Mouse (Mus musculus): ENCODE measurements around the gene Gm12258. TPM values are rescaled to one million over a fixed set of nuclear protein-coding genes. Genes with fewer than 3 reads are reported as not detected.

The Gm12258 gene
- polyA plus RNA-seq, 1 experiment = 22.5 TPM

- peak in 1 of 2 experiments; percentile 26 for DNase-seq
- Histone ChIP-seq H3K27me3 (ENCODE audit: control insufficient read depth, insufficient read depth, low read length) (no peaks in the 10 kb centered on the region), H3K4me1 (ENCODE audit: control insufficient read depth, insufficient read depth, low read length) (peaks cover 5% of the 10 kb centered on the region; the same call in 1 of the 2 replicates), H3K27ac (ENCODE audit: insufficient read depth, low read length) (no peak overlapping the region), H3K4me3 (replicated peaks; ENCODE audit: insufficient read depth, low read depth, low read length) (no peak overlapping the region)
- TF ChIP-seq CTCF (IDR thresholded peaks at IDR 0.05; ENCODE audit: borderline replicate concordance, insufficient read depth, low read depth, low read length) = no peak
- TF ChIP-seq POLR2A (IDR thresholded peaks at IDR 0.05; ENCODE audit: borderline replicate concordance, insufficient read depth, low read length) = no peak
- 52% methylated on average over 6 of the region's 6 CpGs for WGBS
Measured at GRCm38 (mm10) chr11:58904838-58905237, 57.9 kb downstream of the Gm12258 start.

Other genes starting within 250 kb of the Gm12258 start
- gene 2210407C18Rik, start 231.1 kb upstream of the Gm12258 start, polyA plus RNA-seq (2012; rRNA removed) = not detected in 2 replicates
- gene Olfr323, start 216.7 kb upstream of the Gm12258 start, polyA plus RNA-seq (2012; rRNA removed) = not detected in 2 replicates
- 0.28 and 0.29 TPM in 2 replicates for gene Trim58, start 206.7 kb upstream of the Gm12258 start, polyA plus RNA-seq (2012; rRNA removed)
- not detected in 2 replicates for gene Olfr322, start 188.4 kb upstream of the Gm12258 start, polyA plus RNA-seq (2012; rRNA removed)
- gene Olfr320, start 166.1 kb upstream of the Gm12258 start, polyA plus RNA-seq (2012; rRNA removed) = not detected in 2 replicates
- not detected in 2 replicates for gene Olfr319, start 148.0 kb upstream of the Gm12258 start, polyA plus RNA-seq (2012; rRNA removed)
- gene Olfr318, start 123.1 kb upstream of the Gm12258 start, polyA plus RNA-seq (2012; rRNA removed) = not detected in 2 replicates
- gene Olfr317, start 107.9 kb upstream of the Gm12258 start, polyA plus RNA-seq (2012; rRNA removed) = 0.03 TPM in 1 of 2 replicates, not detected in the other
- not detected in 2 replicates for gene Olfr316, start 94.4 kb upstream of the Gm12258 start, polyA plus RNA-seq (2012; rRNA removed)
- not detected in 2 replicates for gene Olfr315, start 74.0 kb upstream of the Gm12258 start, polyA plus RNA-seq (2012; rRNA removed)
- not detected in 2 replicates for gene Olfr314, start 64.2 kb upstream of the Gm12258 start, polyA plus RNA-seq (2012; rRNA removed)
- gene Fam183b, start 45.2 kb upstream of the Gm12258 start, polyA plus RNA-seq (2012; rRNA removed) = 1.5 and 1.6 TPM in 2 replicates
- not detected in 2 replicates for gene Olfr313, start 32.2 kb upstream of the Gm12258 start, polyA plus RNA-seq (2012; rRNA removed)
- gene Olfr312, start 17.9 kb upstream of the Gm12258 start, polyA plus RNA-seq (2012; rRNA removed) = not detected in 2 replicates
- not detected in 2 replicates for gene Olfr311, start 7.9 kb upstream of the Gm12258 start, polyA plus RNA-seq (2012; rRNA removed)
- gene 2810021J22Rik, start 20.1 kb downstream of the Gm12258 start, polyA plus RNA-seq (2012; rRNA removed) = 6.7 and 8.0 TPM in 2 replicates
- 5.4 and 6.3 TPM in 2 replicates for gene Zfp39, start 57.1 kb downstream of the Gm12258 start, polyA plus RNA-seq (2012; rRNA removed)
- not detected in 2 replicates for gene Btnl10, start 70.8 kb downstream of the Gm12258 start, polyA plus RNA-seq (2012; rRNA removed)
- 578 and 589 TPM in 2 replicates for gene Rnf187, start 91.8 kb downstream of the Gm12258 start, polyA plus RNA-seq (2012; rRNA removed)
- 154 and 186 TPM in 2 replicates for gene Hist3h2ba, start 101.8 kb downstream of the Gm12258 start, polyA plus RNA-seq (2012; rRNA removed)
- 41.3 and 43.2 TPM in 2 replicates for gene Hist3h2a, start 107.5 kb downstream of the Gm12258 start, polyA plus RNA-seq (2012; rRNA removed)
- gene Trim17, start 107.5 kb downstream of the Gm12258 start, polyA plus RNA-seq (2012; rRNA removed) = 3.5 and 4.8 TPM in 2 replicates
- gene Trim11, start 130.9 kb downstream of the Gm12258 start, polyA plus RNA-seq (2012; rRNA removed) = 25.3 and 27.5 TPM in 2 replicates